Mouse (Mus musculus): ENCODE results near the gene Per1. TPM values are rescaled to one million over a fixed set of nuclear protein-coding genes. Genes with fewer than 3 reads are reported as not detected.

The Per1 gene
- polyA plus RNA-seq, 1 experiment from 2014 or later: 9.1 TPM

GRCm38 (mm10) chr11:69096987-69097900 is 2.2 kb downstream of the Per1 start:
- H3K4me2 ChIP-seq (ENCODE audit: low read depth, severe bottlenecking): peak overlapping the region; percentile 92
- no peaks in the 10 kb centered on the region for H3K9me3 ChIP-seq (ENCODE audit: control insufficient read depth, low read length)
- H3K36me3 ChIP-seq (ENCODE audit: control insufficient read depth, insufficient read depth, low read length): peaks cover 4% of the 10 kb centered on the region; the same call in 1 of the 2 replicates
- no peak overlapping the region; the same call in 1 of the 2 replicates for H3K9ac ChIP-seq (ENCODE audit: low read length)
- DNase-seq (ENCODE audit: low spot score): peak; percentile 88
- 5% methylated on average over 29 of the region's 29 CpGs for WGBS
- no peaks in the 10 kb centered on the region for H3K27me3 ChIP-seq (ENCODE audit: control insufficient read depth, insufficient read depth, low read length)
- H3K4me1 ChIP-seq (ENCODE audit: control insufficient read depth, insufficient read depth, low read length): peaks cover 37% of the 10 kb centered on the region
- H3K27ac ChIP-seq (replicated peaks; ENCODE audit: low read depth, low read length): no peak overlapping the region
- H3K4me3 ChIP-seq (ENCODE audit: low read depth, low read length): peak overlapping the region; percentile 26
- ATAC-seq (ENCODE audit: insufficient number of reproducible peaks, low FRiP score, low TSS enrichment, low read depth): no peak

DNA sequence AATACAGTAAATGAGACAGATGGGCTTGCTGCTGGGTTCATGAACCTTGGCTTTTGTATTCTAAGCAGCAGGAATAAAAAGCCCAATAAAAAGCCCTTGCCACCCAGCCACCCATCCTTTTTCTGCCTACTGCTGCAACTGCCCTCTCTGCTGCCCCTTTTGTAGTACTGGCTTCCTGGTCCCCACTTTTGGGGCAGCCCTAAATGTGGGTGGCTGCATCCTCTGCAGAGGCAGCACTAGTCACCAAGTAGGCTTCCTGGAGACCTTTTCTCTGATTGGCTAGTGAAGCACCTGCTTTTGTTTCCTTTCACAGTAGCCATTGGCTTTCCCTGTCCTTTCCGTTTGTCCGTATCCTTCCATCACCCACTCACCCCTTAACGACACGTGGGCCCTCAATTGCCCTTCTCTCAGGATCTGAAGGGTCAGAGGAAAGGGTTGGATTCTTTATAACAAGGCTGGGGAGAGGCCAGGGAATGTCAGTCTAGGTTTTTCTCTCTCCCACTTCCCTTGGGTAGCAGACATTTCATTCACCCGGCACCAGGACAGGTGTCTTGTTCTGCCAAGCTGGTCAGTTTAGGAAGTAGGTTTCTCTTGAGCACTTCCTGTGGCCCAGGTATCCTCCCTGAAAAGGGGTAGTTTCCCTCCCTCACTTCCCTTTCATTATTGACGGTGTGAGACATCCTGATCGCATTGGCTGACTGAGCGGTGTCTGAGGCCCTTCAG is 3.2 kb downstream of the Per1 start:
- ATAC-seq (ENCODE audit: insufficient number of reproducible peaks, low FRiP score, low TSS enrichment, low read depth) (no peak), DNase-seq (ENCODE audit: low spot score) (no peak)
- H3K9ac ChIP-seq (ENCODE audit: low read length): no peak overlapping the region
- peaks cover 37% of the 10 kb centered on the region for H3K4me1 ChIP-seq (ENCODE audit: control insufficient read depth, insufficient read depth, low read length)
- H3K4me3 ChIP-seq (ENCODE audit: low read depth, low read length): peak overlapping the region; percentile 50
- no peak overlapping the region for H3K27ac ChIP-seq (replicated peaks; ENCODE audit: low read depth, low read length)
- peaks cover 5% of the 10 kb centered on the region; the same call in 1 of the 2 replicates for H3K36me3 ChIP-seq (ENCODE audit: control insufficient read depth, insufficient read depth, low read length)
- no peaks in the 10 kb centered on the region for H3K27me3 ChIP-seq (ENCODE audit: control insufficient read depth, insufficient read depth, low read length)
- peak overlapping the region; percentile 83 for H3K4me2 ChIP-seq (ENCODE audit: low read depth, severe bottlenecking)
- no peaks in the 10 kb centered on the region for H3K9me3 ChIP-seq (ENCODE audit: control insufficient read depth, low read length)
- 25% methylated on average over 8 of the region's 8 CpGs for WGBS

DNA sequence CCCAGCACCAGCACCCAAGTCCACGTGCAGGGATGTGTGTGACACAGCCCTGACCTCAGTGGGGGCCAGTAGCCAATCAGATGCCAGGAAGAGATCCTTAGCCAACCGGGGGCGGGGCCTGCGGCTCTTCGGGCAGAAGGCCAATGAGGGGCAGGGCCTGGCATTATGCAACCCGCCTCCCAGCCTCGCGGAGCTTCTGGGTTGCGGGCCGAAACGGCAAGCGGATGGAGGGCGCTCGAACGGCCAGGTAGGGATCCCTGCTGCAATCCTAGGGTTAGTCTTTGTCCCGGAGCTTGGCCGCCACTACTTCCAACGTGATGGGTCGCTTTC is 3.7 kb downstream of the Per1 start:
- H3K36me3 ChIP-seq (ENCODE audit: control insufficient read depth, insufficient read depth, low read length): peaks cover 10% of the 10 kb centered on the region; the same call in 1 of the 2 replicates
- H3K27ac ChIP-seq (replicated peaks; ENCODE audit: low read depth, low read length): 0 out of 2 replicates have a peak overlapping the region, but pooled peaks have one; percentile 44
- H3K27me3 ChIP-seq (ENCODE audit: control insufficient read depth, insufficient read depth, low read length): no peaks in the 10 kb centered on the region
- H3K9me3 ChIP-seq (ENCODE audit: control insufficient read depth, low read length): no peaks in the 10 kb centered on the region
- peak overlapping the region; percentile 83 for H3K4me2 ChIP-seq (ENCODE audit: low read depth, severe bottlenecking)
- ATAC-seq (ENCODE audit: insufficient number of reproducible peaks, low FRiP score, low TSS enrichment, low read depth) (peak; percentile 67), DNase-seq (ENCODE audit: low spot score) (peak; percentile 93)
- peaks cover 37% of the 10 kb centered on the region for H3K4me1 ChIP-seq (ENCODE audit: control insufficient read depth, insufficient read depth, low read length)
- peak overlapping the region; percentile 50 for H3K4me3 ChIP-seq (ENCODE audit: low read depth, low read length)
- 0% methylated on average over 19 of the region's 19 CpGs for WGBS
- H3K9ac ChIP-seq (ENCODE audit: low read length): peak overlapping the region; percentile 31; the same call in 1 of the 2 replicates

GRCm38 (mm10) chr11:69099177-69099914 is 4.3 kb downstream of the Per1 start:
- H3K9ac ChIP-seq (ENCODE audit: low read length): peak overlapping the region; percentile 31
- no peaks in the 10 kb centered on the region for H3K27me3 ChIP-seq (ENCODE audit: control insufficient read depth, insufficient read depth, low read length)
- WGBS: 1% methylated on average over 22 of the region's 22 CpGs
- peak overlapping the region; percentile 50 for H3K4me3 ChIP-seq (ENCODE audit: low read depth, low read length)
- ATAC-seq (ENCODE audit: insufficient number of reproducible peaks, low FRiP score, low TSS enrichment, low read depth) (no peak), DNase-seq (ENCODE audit: low spot score) (peak; percentile 50)
- H3K27ac ChIP-seq (replicated peaks; ENCODE audit: low read depth, low read length): peak overlapping the region; percentile 48; the same call in 1 of the 2 replicates
- H3K4me2 ChIP-seq (ENCODE audit: low read depth, severe bottlenecking): peak overlapping the region; percentile 83
- no peaks in the 10 kb centered on the region for H3K9me3 ChIP-seq (ENCODE audit: control insufficient read depth, low read length)
- H3K36me3 ChIP-seq (ENCODE audit: control insufficient read depth, insufficient read depth, low read length): peaks cover 15% of the 10 kb centered on the region; the same call in 1 of the 2 replicates
- peaks cover 37% of the 10 kb centered on the region for H3K4me1 ChIP-seq (ENCODE audit: control insufficient read depth, insufficient read depth, low read length)

DNA sequence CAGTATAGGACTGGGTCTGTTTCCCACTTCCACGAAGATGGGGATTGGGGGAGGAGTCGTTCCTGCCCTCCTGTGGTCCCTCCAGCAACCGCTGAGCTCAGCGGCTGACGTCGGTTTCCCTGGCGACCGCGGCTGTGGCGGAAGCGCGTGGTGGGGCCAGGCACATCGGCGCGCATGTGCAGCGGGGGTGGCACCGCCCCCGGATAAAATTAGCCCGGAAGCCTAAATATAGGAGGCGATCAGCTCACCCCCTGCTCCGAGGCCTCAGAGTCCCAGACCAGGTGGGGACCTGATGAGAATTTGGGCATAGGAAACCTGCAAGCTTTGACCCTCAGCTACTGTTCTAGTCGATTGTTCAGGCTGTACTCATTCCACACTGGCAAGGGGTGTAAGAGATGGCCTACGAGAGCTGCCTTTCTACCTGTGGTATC is 4.9 kb downstream of the Per1 start:
- 2% methylated on average over 23 of the region's 23 CpGs for WGBS
- DNase-seq (ENCODE audit: low spot score): peak; percentile 88
- Histone ChIP-seq H3K36me3 (ENCODE audit: control insufficient read depth, insufficient read depth, low read length) (peaks cover 17% of the 10 kb centered on the region; the same call in 1 of the 2 replicates), H3K4me3 (ENCODE audit: low read depth, low read length) (peak overlapping the region; percentile 50), H3K27ac (replicated peaks; ENCODE audit: low read depth, low read length) (no peak overlapping the region; the same call in 1 of the 2 replicates), H3K4me2 (ENCODE audit: low read depth, severe bottlenecking) (peak overlapping the region; percentile 83), H3K4me1 (ENCODE audit: control insufficient read depth, insufficient read depth, low read length) (peaks cover 37% of the 10 kb centered on the region), H3K9me3 (ENCODE audit: control insufficient read depth, low read length) (no peaks in the 10 kb centered on the region), H3K9ac (ENCODE audit: low read length) (no peak overlapping the region), H3K27me3 (ENCODE audit: control insufficient read depth, insufficient read depth, low read length) (no peaks in the 10 kb centered on the region)
- no peak; the same call in 1 of the 2 replicates for ATAC-seq (ENCODE audit: insufficient number of reproducible peaks, low FRiP score, low TSS enrichment, low read depth)

DNA sequence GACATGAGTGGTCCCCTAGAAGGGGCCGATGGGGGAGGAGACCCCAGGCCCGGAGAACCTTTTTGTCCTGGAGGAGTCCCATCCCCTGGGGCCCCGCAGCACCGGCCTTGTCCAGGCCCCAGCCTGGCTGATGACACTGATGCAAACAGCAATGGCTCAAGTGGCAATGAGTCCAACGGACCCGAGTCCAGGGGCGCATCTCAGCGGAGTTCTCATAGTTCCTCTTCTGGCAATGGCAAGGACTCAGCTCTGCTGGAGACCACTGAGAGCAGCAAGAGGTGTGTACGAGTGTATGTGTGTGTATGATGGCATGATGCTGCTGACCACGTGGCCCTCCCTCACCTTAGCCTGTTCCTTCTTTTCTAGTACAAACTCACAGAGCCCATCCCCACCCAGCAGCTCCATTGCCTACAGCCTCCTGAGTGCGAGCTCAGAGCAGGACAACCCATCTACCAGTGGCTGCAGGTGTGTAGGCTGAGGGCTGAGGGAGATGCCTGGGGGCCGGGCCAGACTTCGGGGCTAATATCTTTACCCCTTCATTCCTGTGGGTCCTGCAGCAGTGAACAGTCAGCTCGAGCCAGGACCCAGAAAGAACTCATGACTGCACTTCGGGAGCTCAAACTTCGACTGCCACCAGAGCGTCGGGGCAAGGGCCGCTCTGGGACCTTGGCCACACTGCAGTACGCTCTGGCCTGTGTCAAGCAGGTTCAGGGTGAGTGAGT is 5.8 kb downstream of the Per1 start:
- H3K4me2 ChIP-seq (ENCODE audit: low read depth, severe bottlenecking): peak overlapping the region; percentile 83; the same call in 1 of the 2 replicates
- ATAC-seq (ENCODE audit: insufficient number of reproducible peaks, low FRiP score, low TSS enrichment, low read depth) (no peak), DNase-seq (ENCODE audit: low spot score) (no peak)
- peak overlapping the region; percentile 50; the same call in 1 of the 2 replicates for H3K4me3 ChIP-seq (ENCODE audit: low read depth, low read length)
- no peaks in the 10 kb centered on the region for H3K9me3 ChIP-seq (ENCODE audit: control insufficient read depth, low read length)
- H3K36me3 ChIP-seq (ENCODE audit: control insufficient read depth, insufficient read depth, low read length): peaks cover 22% of the 10 kb centered on the region; the same call in 1 of the 2 replicates
- H3K27me3 ChIP-seq (ENCODE audit: control insufficient read depth, insufficient read depth, low read length): no peaks in the 10 kb centered on the region
- WGBS: 93% methylated on average over 20 of the region's 20 CpGs
- no peak overlapping the region for H3K9ac ChIP-seq (ENCODE audit: low read length)
- H3K4me1 ChIP-seq (ENCODE audit: control insufficient read depth, insufficient read depth, low read length): peaks cover 36% of the 10 kb centered on the region
- H3K27ac ChIP-seq (replicated peaks; ENCODE audit: low read depth, low read length): no peak overlapping the region

DNA sequence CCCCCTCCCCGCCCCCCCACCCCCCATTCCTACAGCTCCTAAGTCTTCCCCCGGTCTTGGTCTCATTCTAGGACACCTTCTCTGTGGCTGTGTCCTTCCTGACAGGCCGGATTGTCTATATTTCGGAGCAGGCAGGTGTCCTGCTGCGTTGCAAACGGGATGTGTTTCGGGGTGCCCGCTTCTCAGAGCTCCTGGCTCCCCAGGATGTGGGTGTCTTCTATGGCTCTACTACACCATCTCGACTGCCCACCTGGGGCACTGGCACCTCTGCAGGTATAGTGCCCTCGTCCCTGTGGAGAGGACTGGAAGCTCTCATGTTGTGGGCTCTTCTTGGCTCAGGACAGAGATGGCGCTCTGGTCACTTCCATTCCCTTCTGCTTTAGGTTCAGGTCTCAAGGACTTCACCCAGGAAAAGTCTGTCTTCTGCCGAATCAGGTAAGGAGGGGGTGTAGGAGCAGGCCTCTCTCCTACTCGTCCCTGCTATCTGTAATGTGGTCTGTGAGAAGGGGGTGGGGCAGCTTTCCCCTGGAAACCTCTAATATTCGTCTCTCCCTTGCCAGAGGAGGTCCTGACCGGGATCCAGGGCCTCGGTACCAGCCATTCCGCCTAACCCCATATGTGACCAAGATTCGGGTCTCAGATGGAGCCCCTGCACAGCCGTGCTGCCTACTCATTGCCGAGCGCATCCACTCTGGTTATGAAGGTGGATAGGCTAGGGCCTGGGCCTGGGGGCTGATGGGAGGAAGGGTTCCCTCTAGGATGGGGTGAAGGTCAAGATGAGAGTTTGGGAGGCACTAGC is 6.8 kb downstream of the Per1 start:
- Histone ChIP-seq H3K4me1 (ENCODE audit: control insufficient read depth, insufficient read depth, low read length) (peaks cover 30% of the 10 kb centered on the region), H3K27ac (replicated peaks; ENCODE audit: low read depth, low read length) (no peak overlapping the region), H3K4me2 (ENCODE audit: low read depth, severe bottlenecking) (no peak overlapping the region), H3K9me3 (ENCODE audit: control insufficient read depth, low read length) (no peaks in the 10 kb centered on the region), H3K9ac (ENCODE audit: low read length) (no peak overlapping the region), H3K27me3 (ENCODE audit: control insufficient read depth, insufficient read depth, low read length) (no peaks in the 10 kb centered on the region), H3K36me3 (ENCODE audit: control insufficient read depth, insufficient read depth, low read length) (peaks cover 24% of the 10 kb centered on the region; the same call in 1 of the 2 replicates), H3K4me3 (ENCODE audit: low read depth, low read length) (no peak overlapping the region)
- no peak for ATAC-seq (ENCODE audit: insufficient number of reproducible peaks, low FRiP score, low TSS enrichment, low read depth)
- DNase-seq (ENCODE audit: low spot score): no peak
- 89% methylated on average over 21 of the region's 21 CpGs for WGBS
